Mouse (Mus musculus) midbrain, embryonic 11.5 days (tissue): Measurements from ENCODE around the gene Urad. TPM values are rescaled to one million over a fixed set of nuclear protein-coding genes. Genes with fewer than 3 reads are reported as not detected.

Experiments
- ATAC-seq: fragments of 200-750 bp; cut with Nextera tagmentation; 2 replicates; pipeline ENCODE4 v1.8.0; 2017; ENCODE audit warnings: moderate TSS enrichment, moderate library complexity; ENCODE audit not compliant: low FRiP score
- DNase-seq: peaks from one replicate; pipeline ENCODE4 v3.0.0; 2015; ENCODE audit warnings: low spot score; ENCODE audit errors: missing footprints
- H3K27ac ChIP-seq: fragments of 300-500 bp; sonication (generic); 2 replicates; pipeline ENCODE4 v1.5.1; 2014; ENCODE audit warnings: low read depth, low read length
- H3K27me3 ChIP-seq: fragments of 300-500 bp; sonication (generic); 2 replicates; pipeline ENCODE4 v1.6.1; 2014; ENCODE audit warnings: mild to moderate bottlenecking, low read length, moderate library complexity, mixed read lengths; ENCODE audit not compliant: control insufficient read depth, insufficient read depth
- H3K36me3 ChIP-seq: fragments of 300-500 bp; sonication (generic); 2 replicates; pipeline ENCODE4 v1.6.1; 2014; ENCODE audit warnings: mild to moderate bottlenecking, low read length, moderate library complexity, mixed read lengths; ENCODE audit not compliant: control insufficient read depth, insufficient read depth
- H3K4me1 ChIP-seq: fragments of 300-500 bp; sonication (generic); 2 replicates; pipeline ENCODE4 v1.6.1; 2014; ENCODE audit warnings: low read length; ENCODE audit not compliant: control insufficient read depth, insufficient read depth
- H3K4me2 ChIP-seq: fragments of 300-500 bp; sonication (generic); 2 replicates; pipeline ENCODE4 v1.6.1; 2014; ENCODE audit warnings: mild to moderate bottlenecking, moderate library complexity
- H3K4me3 ChIP-seq: fragments of 300-500 bp; sonication (generic); 2 replicates; pipeline ENCODE4 v1.5.1; 2014; ENCODE audit warnings: low read depth, low read length
- H3K9ac ChIP-seq: fragments of 300-500 bp; sonication (generic); 2 replicates; pipeline ENCODE4 v1.6.1; 2014; ENCODE audit warnings: low read length
- H3K9me3 ChIP-seq: fragments of 300-500 bp; sonication (generic); 2 replicates; pipeline ENCODE4 v1.6.1; 2016; ENCODE audit warnings: low read length; ENCODE audit not compliant: control insufficient read depth
- whole genome bisulfite sequencing: fragments of 180-500 bp; shearing (Covaris S2); extraction: QIAGEN DNeasy Blood & Tissue Kit; methylation state at CpG from one replicate; pipeline ENCODE4 v1.1.7; 2014; 5-methylcytosine and 5-hydroxymethylcytosine counted together
- polyA plus RNA-seq: library from polyadenylated mRNA; unstranded; fragments of >200 nt; fragmentation: Nextera tagmentation; extraction: Ambion mirVana; gene quantifications from 2 replicates; pipeline ENCODE4 v1.2.1, GENCODE M21; 2014

Urad gene
- polyA plus RNA-seq, 1 experiment from 2014 or later, result not detected

GRCm38 (mm10) chr5:147354985-147355384, 32.7 kb upstream of the Urad start:
- Histone ChIP-seq H3K4me2 (no peak overlapping the region), H3K9ac (no peak overlapping the region), H3K9me3 (no peaks in the 10 kb centered on the region), H3K4me1 (no peaks in the 10 kb centered on the region), H3K4me3 (no peak overlapping the region), H3K27ac (no peak overlapping the region), H3K27me3 (no peaks in the 10 kb centered on the region), H3K36me3 (no peaks in the 10 kb centered on the region)
- ATAC-seq (no peak), DNase-seq (no peak)
- 78% methylated on average over 8 of the region's 8 CpGs for WGBS

- no peaks in the 10 kb centered on the region for H3K4me1 ChIP-seq
- DNase-seq, result no peak
- no peak for ATAC-seq
- no peaks in the 10 kb centered on the region for H3K27me3 ChIP-seq
- H3K4me3 ChIP-seq, result no peak overlapping the region
- H3K27ac ChIP-seq, result no peak overlapping the region
- H3K36me3 ChIP-seq, result no peaks in the 10 kb centered on the region
- no peak overlapping the region for H3K4me2 ChIP-seq
- H3K9ac ChIP-seq, result no peak overlapping the region
- WGBS, result 70% methylated on average over 17 of the region's 17 CpGs
- H3K9me3 ChIP-seq, result no peaks in the 10 kb centered on the region
Measured at GRCm38 (mm10) chr5:147354161-147354780, 32.0 kb upstream of the Urad start.

GRCm38 (mm10) chr5:147351931-147352330, 29.7 kb upstream of the Urad start:
- no peak for DNase-seq
- no peak for ATAC-seq
- H3K27me3 ChIP-seq, result no peaks in the 10 kb centered on the region

GRCm38 (mm10) chr5:147345981-147346380, 23.7 kb upstream of the Urad start:
- Histone ChIP-seq H3K4me2 (no peak overlapping the region), H3K4me3 (no peak overlapping the region), H3K36me3 (no peaks in the 10 kb centered on the region), H3K9ac (no peak overlapping the region), H3K9me3 (no peaks in the 10 kb centered on the region), H3K27ac (no peak overlapping the region), H3K4me1 (no peaks in the 10 kb centered on the region), H3K27me3 (no peaks in the 10 kb centered on the region)
- 67% methylated on average over 1 of the region's 1 CpGs for WGBS
- DNase-seq (no peak), ATAC-seq (no peak)

More at GRCm38 (mm10) chr5:147351931-147352330, 29.7 kb upstream of the Urad start:
- H3K4me3 ChIP-seq, result no peak overlapping the region
- H3K4me2 ChIP-seq, result no peak overlapping the region
- H3K9ac ChIP-seq, result no peak overlapping the region
- WGBS, result 92% methylated on average over 8 of the region's 8 CpGs
- H3K36me3 ChIP-seq, result no peaks in the 10 kb centered on the region
- no peaks in the 10 kb centered on the region for H3K4me1 ChIP-seq
- no peak overlapping the region for H3K27ac ChIP-seq
- no peaks in the 10 kb centered on the region for H3K9me3 ChIP-seq

DNA sequence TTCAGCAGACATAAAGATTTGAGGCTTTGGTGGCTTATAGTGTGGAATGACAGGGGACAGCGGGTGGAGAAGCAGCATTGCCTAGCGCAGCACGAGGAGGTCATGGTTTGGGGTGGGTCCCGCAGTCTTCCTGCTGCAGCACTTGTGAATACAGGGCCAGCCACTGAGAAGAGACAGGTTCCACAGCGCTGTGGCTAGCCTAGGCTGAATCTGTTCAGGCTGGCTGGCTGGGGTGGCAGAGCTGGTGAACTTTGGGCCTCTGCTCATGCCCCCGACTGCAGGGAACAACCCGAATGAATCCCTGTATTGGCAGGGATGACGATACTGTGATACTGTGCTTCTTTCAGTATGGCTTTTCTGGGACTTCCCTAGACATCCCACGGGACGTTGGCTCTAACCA, 21.7 kb upstream of the Urad start:
- DNase-seq (no peak), ATAC-seq (no peak)
- no peaks in the 10 kb centered on the region for H3K36me3 ChIP-seq
- H3K9ac ChIP-seq, result no peak overlapping the region
- H3K4me1 ChIP-seq, result no peaks in the 10 kb centered on the region
- 81% methylated on average over 10 of the region's 10 CpGs for WGBS
- no peak overlapping the region for H3K4me3 ChIP-seq
- no peaks in the 10 kb centered on the region for H3K27me3 ChIP-seq
- H3K9me3 ChIP-seq, result no peaks in the 10 kb centered on the region
- no peak overlapping the region for H3K4me2 ChIP-seq
- H3K27ac ChIP-seq, result no peak overlapping the region

DNA sequence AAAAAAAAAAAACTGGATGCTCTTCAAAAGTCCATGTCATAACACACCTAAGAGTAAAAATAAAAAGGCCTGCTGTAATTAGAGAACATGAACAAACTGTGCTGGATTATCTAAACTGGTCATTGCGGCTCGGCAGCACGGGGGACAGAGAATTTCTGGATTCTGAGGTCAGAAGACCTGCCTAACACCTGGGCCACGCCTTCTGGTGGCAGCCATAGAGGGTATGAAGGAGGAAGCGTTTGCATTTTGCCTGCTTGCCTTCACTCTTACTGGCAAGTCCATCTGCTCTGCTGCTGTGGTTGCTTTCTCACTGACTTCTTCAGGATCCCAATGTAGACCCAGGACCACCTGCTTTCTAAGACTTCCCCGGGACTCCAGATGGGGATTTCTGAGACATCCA, 20.7 kb upstream of the Urad start:
- ATAC-seq, result no peak
- H3K36me3 ChIP-seq, result no peaks in the 10 kb centered on the region
- no peaks in the 10 kb centered on the region for H3K27me3 ChIP-seq
- H3K9ac ChIP-seq, result no peak overlapping the region
- H3K4me2 ChIP-seq, result no peak overlapping the region
- 88% methylated on average over 6 of the region's 6 CpGs for WGBS
- H3K27ac ChIP-seq, result no peak overlapping the region
- H3K9me3 ChIP-seq, result no peaks in the 10 kb centered on the region
- DNase-seq, result no peak
- H3K4me3 ChIP-seq, result no peak overlapping the region
- H3K4me1 ChIP-seq, result no peaks in the 10 kb centered on the region

DNA sequence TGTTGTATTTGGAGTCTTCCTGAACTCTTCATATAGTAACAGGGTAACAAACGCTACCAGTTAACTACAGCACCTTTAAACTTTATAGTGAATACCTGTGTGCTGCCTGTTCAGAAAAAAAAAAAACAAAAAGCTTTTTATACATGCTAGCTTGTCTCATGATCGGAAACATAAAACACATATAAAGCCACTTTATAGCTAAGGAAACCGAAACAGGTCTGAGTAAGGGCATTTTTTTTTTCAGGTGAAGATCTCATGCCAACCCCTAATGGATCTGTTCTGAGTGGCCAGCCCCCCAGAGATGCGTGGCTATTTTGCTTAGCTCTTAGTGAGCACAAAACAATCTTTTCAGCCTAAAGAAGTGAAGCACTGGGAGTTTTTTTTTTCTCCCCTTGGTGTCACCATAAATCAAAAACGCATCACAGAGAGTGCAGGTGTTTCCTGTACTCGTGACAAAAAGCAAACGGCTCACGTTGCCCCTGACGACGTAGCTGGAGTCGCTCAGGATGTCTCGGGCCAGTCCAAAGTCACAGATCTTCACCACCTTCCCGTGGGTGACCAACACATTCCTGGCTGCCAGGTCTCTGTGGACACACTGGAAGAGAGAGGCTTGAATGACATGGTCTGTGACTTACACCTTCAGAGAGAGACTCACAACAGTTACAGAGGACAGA, 18.6 kb upstream of the Urad start:
- no peak overlapping the region for H3K4me3 ChIP-seq
- H3K27me3 ChIP-seq, result no peaks in the 10 kb centered on the region
- no peak overlapping the region for H3K9ac ChIP-seq
- no peaks in the 10 kb centered on the region for H3K4me1 ChIP-seq
- H3K36me3 ChIP-seq, result no peaks in the 10 kb centered on the region
- no peak for ATAC-seq
- WGBS, result 83% methylated on average over 13 of the region's 13 CpGs
- H3K4me2 ChIP-seq, result no peak overlapping the region
- no peak for DNase-seq
- H3K9me3 ChIP-seq, result no peaks in the 10 kb centered on the region
- no peak overlapping the region for H3K27ac ChIP-seq

DNA sequence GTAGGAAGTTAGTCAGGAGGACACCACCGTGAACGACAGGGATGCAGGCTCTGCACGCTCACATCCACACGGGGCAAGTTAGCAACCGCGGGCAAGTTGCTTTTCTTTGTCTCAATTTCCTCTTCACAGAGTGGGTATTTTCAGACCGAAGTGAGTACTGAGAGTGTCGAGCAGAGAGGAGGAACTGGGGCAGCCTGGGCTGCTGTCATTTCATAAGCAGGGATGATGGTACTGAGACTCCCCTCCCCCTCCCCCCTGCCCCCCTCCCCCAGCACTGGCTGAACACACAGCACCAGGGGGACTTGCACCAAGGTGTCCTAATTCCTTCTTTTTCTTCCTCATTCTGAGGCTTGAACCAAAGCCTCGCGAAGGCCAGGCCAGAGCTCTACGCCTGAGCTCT, 17.3 kb upstream of the Urad start:
- Histone ChIP-seq H3K4me1 (no peaks in the 10 kb centered on the region), H3K27ac (no peak overlapping the region), H3K9ac (no peak overlapping the region), H3K27me3 (no peaks in the 10 kb centered on the region), H3K36me3 (no peaks in the 10 kb centered on the region), H3K9me3 (no peaks in the 10 kb centered on the region), H3K4me2 (no peak overlapping the region), H3K4me3 (no peak overlapping the region)
- ATAC-seq, result no peak
- DNase-seq, result no peak
- 85% methylated on average over 10 of the region's 11 CpGs for WGBS

GRCm38 (mm10) chr5:147338967-147339366, 16.7 kb upstream of the Urad start:
- Histone ChIP-seq H3K4me2 (no peak overlapping the region), H3K27ac (no peak overlapping the region), H3K9ac (no peak overlapping the region), H3K36me3 (no peaks in the 10 kb centered on the region), H3K9me3 (no peaks in the 10 kb centered on the region), H3K4me3 (no peak overlapping the region), H3K27me3 (no peaks in the 10 kb centered on the region), H3K4me1 (no peaks in the 10 kb centered on the region)
- DNase-seq (no peak), ATAC-seq (no peak)
- 51% methylated on average over 9 of the region's 9 CpGs for WGBS
